ENCODE assay signal across 19 mouse cellular contexts in genomic region chr13:58920241-58920640, GRCm38 (mm10).
A peak's percentile ranks its signal among the peaks of the same experiment; 100 is the strongest.
DNase-seq lines count a peak whose midpoint lies in the region; ATAC-seq and TF ChIP-seq lines count a peak whose summit lies in the region.
"Had no signal": no experiment of that assay in that cellular context is flagged by ENCODE, and none has a peak within 500 bp of the region (broad histone marks: within the 10 kb centered on the region; RNA-seq: fewer than 3 reads in every experiment).

No protein-coding gene starts in this region.

- ATAC-seq in liver, embryonic 11.5 days (replicated peaks; ENCODE audit: low FRiP score), result no peak
- ATAC-seq: activated CD4-positive, CD25-positive, alpha-beta regulatory T cell, adult 4 months; CD4-positive, CD25-positive, alpha-beta regulatory T cell, adult 4 months; Patski had no signal

- H3K79me2 ChIP-seq in liver, adult 2 months (ENCODE audit: control insufficient read depth, insufficient read depth, low read length), result no peaks in the 10 kb centered on the region

- no peak for TF ChIP-seq CTCF in gastrocnemius, adult 2 months (IDR thresholded peaks at IDR 0.05)
- no peak for TF ChIP-seq CTCF in liver, adult 2 months (IDR thresholded peaks at IDR 0.05; ENCODE audit: low read depth, low read length)

- peak overlapping the region; percentile 76; the same call in 1 of the 2 replicates for H3K27ac ChIP-seq in gastrocnemius, adult 2 months
- H3K27ac ChIP-seq in liver, adult 2 months (replicated peaks; ENCODE audit: insufficient read depth, low read depth, low read length), result no peak overlapping the region
- no peak overlapping the region for H3K27ac ChIP-seq in liver, embryonic 11.5 days (ENCODE audit: low read depth, low read length)

- intact Hi-C loops in gastrocnemius, adult 2 months (cut with DNase I), result no loop called here
- intact Hi-C loops in gastrocnemius, postnatal 36 days (cut with DNase I), result no loop called here

- no peak for DNase-seq in gastrocnemius, adult 2 months
- no peak for DNase-seq in gastrocnemius, postnatal 36 days
- DNase-seq in liver, adult 2 months (ENCODE audit: extremely low read depth, low read depth, low spot score), result peak; percentile 92
- no peak for DNase-seq in liver, embryonic 11.5 days (ENCODE audit: low spot score)
- DNase-seq: adrenal gland, adult 2 months; adrenal gland, adult 8-10 months; adrenal gland, postnatal 10 days; adrenal gland, postnatal 14 days; adrenal gland, postnatal 25 days; adrenal gland, postnatal 36 days; B cell, adult 2 months; cerebellum, adult 11 months; cerebellum, adult 11-12 months; cerebellum, adult 18-20 months had no signal

- H3K36me3 ChIP-seq in liver, adult 2 months (ENCODE audit: control insufficient read depth, insufficient read depth, low read length), result no peaks in the 10 kb centered on the region
- no peaks in the 10 kb centered on the region for H3K36me3 ChIP-seq in liver, embryonic 11.5 days (ENCODE audit: control insufficient read depth, insufficient read depth, low read length)
- H3K36me3 ChIP-seq: G1E had no signal

- TF ChIP-seq POLR2A in liver, adult 2 months (IDR thresholded peaks at IDR 0.05; ENCODE audit: extremely low read depth, insufficient read depth, low read length), result no peak

- H3K4me1 ChIP-seq in liver, adult 2 months (ENCODE audit: control insufficient read depth, insufficient read depth, low read length), result peaks cover 4% of the 10 kb centered on the region; the same call in 1 of the 2 replicates
- no peaks in the 10 kb centered on the region for H3K4me1 ChIP-seq in liver, embryonic 11.5 days (replicated peaks; ENCODE audit: control insufficient read depth, insufficient read depth, low read length)

- no peak overlapping the region for H3K9ac ChIP-seq in liver, adult 2 months (ENCODE audit: low read depth, low read length)
- no peak overlapping the region for H3K9ac ChIP-seq in liver, embryonic 11.5 days (ENCODE audit: low read depth, low read length)

- H3K9me3 ChIP-seq in liver, embryonic 11.5 days (ENCODE audit: control insufficient read depth, low read length), result no peaks in the 10 kb centered on the region

- no peak overlapping the region for H3K4me3 ChIP-seq in gastrocnemius, adult 2 months
- no peak overlapping the region for H3K4me3 ChIP-seq in liver, adult 2 months (ENCODE audit: insufficient read depth, low read depth, low read length)
- no peak overlapping the region for H3K4me3 ChIP-seq in liver, embryonic 11.5 days (ENCODE audit: low read depth, low read length)

- H3K27me3 ChIP-seq in liver, adult 2 months (ENCODE audit: control insufficient read depth, insufficient read depth, low read length), result no peaks in the 10 kb centered on the region
- no peaks in the 10 kb centered on the region for H3K27me3 ChIP-seq in liver, embryonic 11.5 days (replicated peaks; ENCODE audit: control insufficient read depth, insufficient read depth, low read length)
- H3K27me3 ChIP-seq: CH12.LX, Patski had no signal

- H3K4me2 ChIP-seq in liver, embryonic 11.5 days, result no peak overlapping the region

- WGBS in liver, adult 2 months, result 31% methylated on average over 7 of the region's 7 CpGs
- 86% methylated on average over 7 of the region's 7 CpGs for WGBS in liver, embryonic 11.5 days
